Mouse (Mus musculus): ENCODE data around the gene Pde5a. TPM values are rescaled to one million over a fixed set of nuclear protein-coding genes. Genes with fewer than 3 reads are reported as not detected.

Gene Pde5a
- polyA plus RNA-seq, 1 experiment = 4.5 TPM

DNA sequence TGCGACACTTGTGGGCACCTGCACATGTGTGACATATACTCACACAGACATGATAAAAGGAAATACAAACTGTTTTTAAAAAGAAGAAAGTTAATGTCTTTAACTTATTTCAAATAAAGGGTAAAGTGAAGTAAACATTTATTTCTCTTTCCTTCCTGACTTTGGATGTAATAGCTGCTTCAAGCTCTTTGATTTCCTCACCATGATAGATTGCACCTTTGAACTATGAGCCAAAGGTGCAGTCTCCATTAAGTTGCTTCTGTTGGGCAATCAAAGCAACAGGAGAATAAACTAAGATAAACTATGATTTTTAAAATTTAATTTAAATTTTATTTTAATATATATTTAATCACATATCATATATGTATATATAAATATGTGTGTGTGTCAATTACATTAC, 139.5 kb downstream of the Pde5a start:
- H3K4me3 ChIP-seq = no peak overlapping the region
- H3K4me2 ChIP-seq (ENCODE audit: low read depth) = no peak overlapping the region
- H3ac ChIP-seq (ENCODE audit: control insufficient read depth, insufficient read length) = no peak overlapping the region
- H3K27me3 ChIP-seq (ENCODE audit: control insufficient read depth, insufficient read depth, insufficient read length) = no peaks in the 10 kb centered on the region
- no peaks in the 10 kb centered on the region for H3K36me3 ChIP-seq (ENCODE audit: control insufficient read depth, insufficient read depth)
- no peak for TF ChIP-seq MAX (IDR thresholded peaks at IDR 0.05; ENCODE audit: low read depth)
- TF ChIP-seq REST (IDR thresholded peaks at IDR 0.05; ENCODE audit: insufficient read depth, insufficient read length) = no peak
- TF ChIP-seq CEBPB (IDR thresholded peaks at IDR 0.05; ENCODE audit: insufficient read depth, poor library complexity, severe bottlenecking) = no peak
- no peak for TF ChIP-seq POLR2A (IDR thresholded peaks at IDR 0.05; ENCODE audit: insufficient read length, low read depth)
- no peak for TF ChIP-seq MYOG (IDR thresholded peaks at IDR 0.05; ENCODE audit: control insufficient read depth in 1 of 3, insufficient read depth in 1 of 3, insufficient read length in 2 of 3, low read depth in 2 of 3)
- no peak for TF ChIP-seq SRF (IDR thresholded peaks at IDR 0.05; ENCODE audit: control insufficient read depth, insufficient read length, low read depth)
- no peak for TF ChIP-seq E2F4 (IDR thresholded peaks at IDR 0.05; ENCODE audit: insufficient read depth)
- no peak for TF ChIP-seq TCF3 (IDR thresholded peaks at IDR 0.05; ENCODE audit: insufficient read length, low read depth)
- no peak for TF ChIP-seq USF1 (IDR thresholded peaks at IDR 0.05; ENCODE audit: low read depth)
- no peak for TF ChIP-seq POLR2AphosphoS2 (IDR thresholded peaks at IDR 0.05; ENCODE audit: insufficient read length, low read depth)
- no peak for TF ChIP-seq TCF12 (IDR thresholded peaks at IDR 0.05; ENCODE audit: insufficient read depth, poor library complexity, severe bottlenecking)
- no peak for TF ChIP-seq MYOD1 (IDR thresholded peaks at IDR 0.05; ENCODE audit: control insufficient read depth in 1 of 3, insufficient read length in 2 of 3, low read depth in 2 of 3)
- no peaks in the 10 kb centered on the region for H3K79me2 ChIP-seq (ENCODE audit: control insufficient read depth, insufficient read depth)

DNA sequence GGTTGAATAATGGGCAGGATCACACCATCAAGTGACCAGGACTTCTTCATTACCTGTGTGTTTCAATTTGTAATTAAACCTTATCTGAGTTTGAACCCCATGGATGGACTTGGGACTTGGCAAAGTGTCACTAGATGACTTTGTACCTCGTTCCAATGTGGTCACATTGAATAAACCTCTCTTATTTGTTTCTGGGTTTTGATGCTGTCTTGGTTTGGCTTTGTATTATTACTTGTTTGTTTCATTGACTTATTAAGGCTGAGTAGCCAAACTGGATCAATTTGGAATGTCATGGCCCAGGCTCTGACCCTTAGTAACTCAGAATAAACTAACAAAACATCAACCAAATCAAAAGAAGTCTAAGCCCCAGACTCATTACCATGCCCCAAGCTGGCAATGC, 142.8 kb downstream of the Pde5a start:
- H3ac ChIP-seq (ENCODE audit: control insufficient read depth, insufficient read length) = no peak overlapping the region

DNA sequence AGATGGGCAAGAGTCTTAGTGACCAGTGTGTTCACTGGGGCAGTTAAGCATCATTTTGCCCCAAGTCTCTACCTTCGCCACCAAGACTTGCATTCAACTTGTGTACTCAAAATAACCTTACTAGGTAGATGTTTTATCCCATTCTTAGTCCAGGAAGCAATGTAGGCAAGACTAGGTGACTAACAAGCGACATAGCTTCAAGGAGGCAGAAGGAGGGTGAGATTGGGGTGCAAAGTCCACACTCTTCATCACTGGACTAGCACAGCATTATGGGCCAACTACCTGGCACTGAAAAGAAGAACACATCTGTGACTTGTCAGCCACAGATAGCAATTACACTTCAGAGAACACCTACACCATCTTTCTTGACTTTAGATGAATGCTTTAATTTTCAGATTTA, 148.1 kb downstream of the Pde5a start:
- Histone ChIP-seq H3ac (ENCODE audit: control insufficient read depth, insufficient read length) (no peak overlapping the region), H3K36me3 (ENCODE audit: control insufficient read depth, insufficient read depth) (no peaks in the 10 kb centered on the region), H3K4me3 (no peak overlapping the region), H3K79me2 (ENCODE audit: control insufficient read depth, insufficient read depth) (no peaks in the 10 kb centered on the region), H3K4me2 (ENCODE audit: low read depth) (no peak overlapping the region), H3K27me3 (ENCODE audit: control insufficient read depth, insufficient read depth, insufficient read length) (no peaks in the 10 kb centered on the region)
- TF ChIP-seq MYOG (IDR thresholded peaks at IDR 0.05; ENCODE audit: control insufficient read depth in 1 of 3, insufficient read depth in 1 of 3, insufficient read length in 2 of 3, low read depth in 2 of 3) (no peak), MAX (IDR thresholded peaks at IDR 0.05; ENCODE audit: low read depth) (no peak), USF1 (IDR thresholded peaks at IDR 0.05; ENCODE audit: low read depth) (no peak), CEBPB (IDR thresholded peaks at IDR 0.05; ENCODE audit: insufficient read depth, poor library complexity, severe bottlenecking) (no peak), SRF (IDR thresholded peaks at IDR 0.05; ENCODE audit: control insufficient read depth, insufficient read length, low read depth) (no peak), TCF12 (IDR thresholded peaks at IDR 0.05; ENCODE audit: insufficient read depth, poor library complexity, severe bottlenecking) (no peak), MYOD1 (IDR thresholded peaks at IDR 0.05; ENCODE audit: control insufficient read depth in 1 of 3, insufficient read length in 2 of 3, low read depth in 2 of 3) (no peak), POLR2AphosphoS2 (IDR thresholded peaks at IDR 0.05; ENCODE audit: insufficient read length, low read depth) (no peak), POLR2A (IDR thresholded peaks at IDR 0.05; ENCODE audit: insufficient read length, low read depth) (no peak), E2F4 (IDR thresholded peaks at IDR 0.05; ENCODE audit: insufficient read depth) (no peak), REST (IDR thresholded peaks at IDR 0.05; ENCODE audit: insufficient read depth, insufficient read length) (no peak), TCF3 (IDR thresholded peaks at IDR 0.05; ENCODE audit: insufficient read length, low read depth) (no peak)

More for the DNA sequence above, 142.8 kb downstream of the Pde5a start:
- H3K79me2 ChIP-seq (ENCODE audit: control insufficient read depth, insufficient read depth) = no peaks in the 10 kb centered on the region
- H3K36me3 ChIP-seq (ENCODE audit: control insufficient read depth, insufficient read depth) = no peaks in the 10 kb centered on the region
- TF ChIP-seq REST (IDR thresholded peaks at IDR 0.05; ENCODE audit: insufficient read depth, insufficient read length) (no peak), MYOD1 (IDR thresholded peaks at IDR 0.05; ENCODE audit: control insufficient read depth in 1 of 3, insufficient read length in 2 of 3, low read depth in 2 of 3) (no peak), USF1 (IDR thresholded peaks at IDR 0.05; ENCODE audit: low read depth) (no peak), POLR2AphosphoS2 (IDR thresholded peaks at IDR 0.05; ENCODE audit: insufficient read length, low read depth) (no peak)
- no peaks in the 10 kb centered on the region for H3K27me3 ChIP-seq (ENCODE audit: control insufficient read depth, insufficient read depth, insufficient read length)
- H3K4me3 ChIP-seq = no peak overlapping the region
- no peak overlapping the region for H3K4me2 ChIP-seq (ENCODE audit: low read depth)

DNA sequence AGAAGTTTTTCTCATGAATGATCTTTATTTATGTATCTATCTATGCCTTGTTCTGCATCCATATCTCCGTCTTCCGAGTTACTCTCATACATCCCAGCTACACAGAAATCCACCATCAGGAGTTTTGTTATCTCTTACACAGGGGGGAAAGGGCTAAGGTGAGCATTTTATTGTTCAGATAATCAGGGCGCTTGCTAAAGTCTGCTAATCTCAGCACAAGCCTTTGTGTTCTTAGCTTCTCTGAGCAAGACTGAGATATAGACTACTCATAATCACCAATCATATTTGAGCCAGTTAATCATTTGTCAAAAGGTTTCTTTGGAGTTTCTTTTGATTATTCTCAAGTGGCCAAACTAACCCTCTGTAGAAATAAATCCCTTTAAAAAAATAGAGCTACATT, 148.8 kb downstream of the Pde5a start:
- TF ChIP-seq MAX (IDR thresholded peaks at IDR 0.05; ENCODE audit: low read depth) (no peak), CEBPB (IDR thresholded peaks at IDR 0.05; ENCODE audit: insufficient read depth, poor library complexity, severe bottlenecking) (no peak), USF1 (IDR thresholded peaks at IDR 0.05; ENCODE audit: low read depth) (no peak), E2F4 (IDR thresholded peaks at IDR 0.05; ENCODE audit: insufficient read depth) (no peak), SRF (IDR thresholded peaks at IDR 0.05; ENCODE audit: control insufficient read depth, insufficient read length, low read depth) (no peak), POLR2A (IDR thresholded peaks at IDR 0.05; ENCODE audit: insufficient read length, low read depth) (no peak), TCF12 (IDR thresholded peaks at IDR 0.05; ENCODE audit: insufficient read depth, poor library complexity, severe bottlenecking) (no peak), MYOG (IDR thresholded peaks at IDR 0.05; ENCODE audit: control insufficient read depth in 1 of 3, insufficient read depth in 1 of 3, insufficient read length in 2 of 3, low read depth in 2 of 3) (no peak), REST (IDR thresholded peaks at IDR 0.05; ENCODE audit: insufficient read depth, insufficient read length) (no peak), MYOD1 (IDR thresholded peaks at IDR 0.05; ENCODE audit: control insufficient read depth in 1 of 3, insufficient read length in 2 of 3, low read depth in 2 of 3) (no peak), POLR2AphosphoS2 (IDR thresholded peaks at IDR 0.05; ENCODE audit: insufficient read length, low read depth) (no peak), TCF3 (IDR thresholded peaks at IDR 0.05; ENCODE audit: insufficient read length, low read depth) (no peak)

More for the DNA sequence above, 148.8 kb downstream of the Pde5a start:
- Histone ChIP-seq H3K4me2 (ENCODE audit: low read depth) (no peak overlapping the region), H3K36me3 (ENCODE audit: control insufficient read depth, insufficient read depth) (no peaks in the 10 kb centered on the region), H3K79me2 (ENCODE audit: control insufficient read depth, insufficient read depth) (no peaks in the 10 kb centered on the region), H3K4me3 (no peak overlapping the region), H3K27me3 (ENCODE audit: control insufficient read depth, insufficient read depth, insufficient read length) (no peaks in the 10 kb centered on the region), H3ac (ENCODE audit: control insufficient read depth, insufficient read length) (no peak overlapping the region)
